Mouse (Mus musculus) frontal cortex, postnatal 10 days (tissue): ENCODE results near the gene Wdr93.

Experiments
- DNase-seq, 2 experiments: peaks; one replicate each; pipeline ENCODE4 v3.0.0; 2022; ENCODE audit warnings: low spot score in 2 of 2, mixed read lengths in 1 of 2

Wdr93 gene

GRCm38 (mm10) chr7:79800336-79800735, 57.4 kb downstream of the Wdr93 start:
- no peak for DNase-seq

- DNase-seq = no peak
Observed at GRCm38 (mm10) chr7:79801391-79801790, 58.4 kb downstream of the Wdr93 start.

GRCm38 (mm10) chr7:79802037-79802436, 59.1 kb downstream of the Wdr93 start:
- no peak for DNase-seq

- DNase-seq = no peak
Observed at GRCm38 (mm10) chr7:79803887-79804286, 60.9 kb downstream of the Wdr93 start.

- no peak for DNase-seq
Observed at GRCm38 (mm10) chr7:79808561-79808960, 65.6 kb downstream of the Wdr93 start.

- DNase-seq = peak; percentile 50 to 68
Observed at GRCm38 (mm10) chr7:79810611-79811506, 67.9 kb downstream of the Wdr93 start, which contains the start of gene Mesp2. TSS of gene Mesp2 (plus strand) at chr7:79810727.

GRCm38 (mm10) chr7:79813409-79813808, 70.4 kb downstream of the Wdr93 start:
- DNase-seq = no peak

- DNase-seq = no peak
Observed at GRCm38 (mm10) chr7:79818321-79818720, 75.4 kb downstream of the Wdr93 start.

- DNase-seq = no peak
Observed at GRCm38 (mm10) chr7:79819515-79819914, 76.6 kb downstream of the Wdr93 start.

GRCm38 (mm10) chr7:79819996-79820395, 77.0 kb downstream of the Wdr93 start:
- no peak for DNase-seq

GRCm38 (mm10) chr7:79822092-79822695, 79.2 kb downstream of the Wdr93 start:
- no peak for DNase-seq

GRCm38 (mm10) chr7:79828341-79828740, 85.4 kb downstream of the Wdr93 start:
- no peak for DNase-seq

GRCm38 (mm10) chr7:79831145-79831544, 88.2 kb downstream of the Wdr93 start:
- no peak for DNase-seq

- DNase-seq = no peak
Observed at GRCm38 (mm10) chr7:79831585-79831984, 88.6 kb downstream of the Wdr93 start.

- DNase-seq = no peak
Observed at GRCm38 (mm10) chr7:79832980-79833379, 90.0 kb downstream of the Wdr93 start.

GRCm38 (mm10) chr7:79835196-79835595, 92.2 kb downstream of the Wdr93 start:
- no peak for DNase-seq
